Comparison of ENCODE assay signal across 26 mouse cellular contexts in the genomic region with DNA sequence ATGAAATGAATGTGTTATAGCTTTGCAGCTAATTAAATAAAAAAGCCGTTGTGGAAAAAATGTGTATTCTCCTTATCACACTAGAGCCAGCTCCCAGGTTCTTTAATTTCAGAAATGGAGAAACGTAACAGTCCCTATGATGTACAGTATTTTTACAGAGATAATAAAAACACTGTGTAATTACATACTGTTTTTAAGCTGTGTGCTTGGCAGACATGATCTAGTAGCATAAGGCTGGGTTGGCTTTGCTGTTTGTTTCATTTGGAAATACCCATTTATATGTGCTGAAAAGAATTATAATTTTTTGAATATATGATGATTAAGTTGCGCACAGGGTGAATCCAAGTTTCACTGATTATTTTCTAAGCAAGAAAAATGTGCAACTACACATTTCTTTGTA.
DNase-seq lines count a peak whose midpoint lies in the region; ATAC-seq and TF ChIP-seq lines count a peak whose summit lies in the region.
"Had no signal": no experiment of that assay in that cellular context is flagged by ENCODE, and none has a peak within 500 bp of the region (broad histone marks: within the 10 kb centered on the region; RNA-seq: fewer than 3 reads in every experiment).

No protein-coding gene starts in this region.

- no peak for TF ChIP-seq CTCF in brain, embryonic 14.5 days (IDR thresholded peaks at IDR 0.05; ENCODE audit: borderline replicate concordance, extremely low read depth, insufficient read depth, insufficient read length)
- no peak for TF ChIP-seq CTCF in forebrain, postnatal 0 days (IDR thresholded peaks at IDR 0.05; ENCODE audit: low read depth)

- H3K4me3 ChIP-seq in forebrain, embryonic 13.5 days: no peak overlapping the region
- no peak overlapping the region for H3K4me3 ChIP-seq in forebrain, embryonic 11.5 days (ENCODE audit: low read depth, low read length)
- H3K4me3 ChIP-seq in forebrain, embryonic 15.5 days: no peak overlapping the region
- no peak overlapping the region for H3K4me3 ChIP-seq in forebrain, embryonic 12.5 days (replicated peaks)
- no peak overlapping the region for H3K4me3 ChIP-seq in forebrain, postnatal 0 days (ENCODE audit: low read depth, low read length)
- H3K4me3 ChIP-seq: embryonic facial prominence, embryonic 13.5 days; embryonic facial prominence, embryonic 15.5 days; erythroblast, embryonic 14.5 days had no signal

- no peaks in the 10 kb centered on the region for H3K27me3 ChIP-seq in forebrain, embryonic 13.5 days
- no peaks in the 10 kb centered on the region for H3K27me3 ChIP-seq in forebrain, embryonic 11.5 days (ENCODE audit: control insufficient read depth, insufficient read depth, low read length)
- no peaks in the 10 kb centered on the region for H3K27me3 ChIP-seq in forebrain, embryonic 15.5 days
- no peaks in the 10 kb centered on the region for H3K27me3 ChIP-seq in forebrain, embryonic 12.5 days
- no peaks in the 10 kb centered on the region for H3K27me3 ChIP-seq in forebrain, postnatal 0 days (ENCODE audit: insufficient read depth, low read length)
- H3K27me3 ChIP-seq: CH12.LX; embryonic facial prominence, embryonic 13.5 days; embryonic facial prominence, embryonic 15.5 days; Patski had no signal

- TF ChIP-seq POLR2A in brain, embryonic 14.5 days (IDR thresholded peaks at IDR 0.05; ENCODE audit: borderline replicate concordance, extremely low read depth, insufficient read depth, insufficient read length, poor library complexity, severe bottlenecking): no peak

- no peaks in the 10 kb centered on the region for H3K4me1 ChIP-seq in forebrain, embryonic 13.5 days
- no peaks in the 10 kb centered on the region for H3K4me1 ChIP-seq in forebrain, embryonic 11.5 days (replicated peaks; ENCODE audit: control insufficient read depth, insufficient read depth, low read length)
- no peaks in the 10 kb centered on the region for H3K4me1 ChIP-seq in forebrain, embryonic 15.5 days
- H3K4me1 ChIP-seq in forebrain, embryonic 12.5 days: no peaks in the 10 kb centered on the region
- no peaks in the 10 kb centered on the region for H3K4me1 ChIP-seq in forebrain, postnatal 0 days (ENCODE audit: insufficient read depth)
- H3K4me1 ChIP-seq: embryonic facial prominence, embryonic 13.5 days; embryonic facial prominence, embryonic 15.5 days had no signal

- no peak overlapping the region for H3K4me2 ChIP-seq in forebrain, embryonic 13.5 days
- no peak overlapping the region for H3K4me2 ChIP-seq in forebrain, embryonic 11.5 days (ENCODE audit: low read depth, low read length, severe bottlenecking)
- H3K4me2 ChIP-seq in forebrain, embryonic 15.5 days (replicated peaks): no peak overlapping the region
- no peak overlapping the region for H3K4me2 ChIP-seq in forebrain, embryonic 12.5 days
- H3K4me2 ChIP-seq in forebrain, postnatal 0 days (ENCODE audit: low read depth): no peak overlapping the region
- H3K4me2 ChIP-seq: embryonic facial prominence, embryonic 13.5 days; embryonic facial prominence, embryonic 15.5 days had no signal

- no peaks in the 10 kb centered on the region for H3K9me3 ChIP-seq in forebrain, embryonic 13.5 days (replicated peaks)
- no peaks in the 10 kb centered on the region for H3K9me3 ChIP-seq in forebrain, embryonic 11.5 days (ENCODE audit: control insufficient read depth, low read length)
- no peaks in the 10 kb centered on the region for H3K9me3 ChIP-seq in forebrain, embryonic 15.5 days
- H3K9me3 ChIP-seq in forebrain, embryonic 12.5 days: no peaks in the 10 kb centered on the region
- H3K9me3 ChIP-seq in forebrain, postnatal 0 days (ENCODE audit: low read length): no peaks in the 10 kb centered on the region
- H3K9me3 ChIP-seq: embryonic facial prominence, embryonic 13.5 days; embryonic facial prominence, embryonic 15.5 days; G1E had no signal

- ATAC-seq in forebrain, embryonic 13.5 days: peak; percentile 27; the same call in 1 of the 2 replicates
- ATAC-seq in forebrain, embryonic 11.5 days (replicated peaks; ENCODE audit: low FRiP score): no peak
- ATAC-seq in forebrain, embryonic 15.5 days (replicated peaks): 0 out of 2 replicates have a peak, but pooled peaks have one; percentile 29
- no peak for ATAC-seq in forebrain, embryonic 12.5 days (ENCODE audit: low FRiP score)
- peak; percentile 51; the same call in 1 of the 2 replicates for ATAC-seq in forebrain, postnatal 0 days
- ATAC-seq: activated CD4-positive, CD25-positive, alpha-beta regulatory T cell, adult 4 months; CD4-positive, CD25-positive, alpha-beta regulatory T cell, adult 4 months; Patski had no signal

- no peak for DNase-seq in forebrain, embryonic 11.5 days (ENCODE audit: low spot score)
- DNase-seq in brain, embryonic 14.5 days (ENCODE audit: low read depth): peak; percentile 11
- peak; percentile 39 for DNase-seq in forebrain, postnatal 0 days
- DNase-seq in retina, embryonic 14.5 days (ENCODE audit: low spot score): no peak
- DNase-seq: adrenal gland, adult 8-10 months; adrenal gland, postnatal 14 days; adrenal gland, postnatal 36 days; B cell, adult 2 months; cerebellum, adult 11 months; cerebellum, adult 18-20 months; cerebellum, adult 8-10 months; cerebellum, adult 9-11 months; cerebellum, postnatal 14 days; cerebellum, postnatal 36 days; embryo, embryonic 11 days had no signal

- H3K9ac ChIP-seq in forebrain, embryonic 13.5 days: no peak overlapping the region
- no peak overlapping the region for H3K9ac ChIP-seq in forebrain, embryonic 11.5 days (ENCODE audit: low read length)
- H3K9ac ChIP-seq in forebrain, embryonic 15.5 days (replicated peaks): no peak overlapping the region
- H3K9ac ChIP-seq in forebrain, embryonic 12.5 days: no peak overlapping the region
- H3K9ac ChIP-seq in forebrain, postnatal 0 days: no peak overlapping the region
- H3K9ac ChIP-seq: embryonic facial prominence, embryonic 13.5 days; embryonic facial prominence, embryonic 15.5 days had no signal

- WGBS in forebrain, embryonic 13.5 days: 86% methylated on average over 3 of the region's 3 CpGs
- WGBS in forebrain, embryonic 11.5 days: 90% methylated on average over 3 of the region's 3 CpGs
- 73% methylated on average over 3 of the region's 3 CpGs for WGBS in forebrain, embryonic 15.5 days
- WGBS in forebrain, embryonic 12.5 days: 88% methylated on average over 3 of the region's 3 CpGs
- whole genome bisulfite sequencing in forebrain, postnatal 0 days: 55% methylated on average over 3 of the region's 3 CpGs

- no peak overlapping the region for H3K27ac ChIP-seq in forebrain, embryonic 13.5 days
- H3K27ac ChIP-seq in forebrain, embryonic 11.5 days (ENCODE audit: low read depth, low read length): no peak overlapping the region
- no peak overlapping the region for H3K27ac ChIP-seq in forebrain, embryonic 15.5 days (replicated peaks)
- no peak overlapping the region for H3K27ac ChIP-seq in forebrain, embryonic 12.5 days
- H3K27ac ChIP-seq in forebrain, postnatal 0 days (ENCODE audit: low read depth, low read length): no peak overlapping the region
- H3K27ac ChIP-seq: embryonic facial prominence, embryonic 13.5 days; embryonic facial prominence, embryonic 15.5 days had no signal

- H3K36me3 ChIP-seq in forebrain, embryonic 13.5 days (ENCODE audit: poor library complexity, severe bottlenecking): no peaks in the 10 kb centered on the region
- H3K36me3 ChIP-seq in forebrain, embryonic 11.5 days (ENCODE audit: control insufficient read depth, insufficient read depth, low read length): no peaks in the 10 kb centered on the region
- H3K36me3 ChIP-seq in forebrain, embryonic 15.5 days: no peaks in the 10 kb centered on the region
- H3K36me3 ChIP-seq in forebrain, embryonic 12.5 days (replicated peaks): no peaks in the 10 kb centered on the region
- H3K36me3 ChIP-seq in forebrain, postnatal 0 days (ENCODE audit: insufficient read depth): no peaks in the 10 kb centered on the region
- H3K36me3 ChIP-seq: embryonic facial prominence, embryonic 13.5 days; embryonic facial prominence, embryonic 15.5 days; G1E had no signal

Comparison
In these comparisons a context has a peak if more than half of its experiments do, and no peak if none do; other contexts are left out.
1. ATAC-seq: peak in forebrain, embryonic 13.5 days (single experiment), forebrain, embryonic 15.5 days (single experiment) and forebrain, postnatal 0 days (single experiment); none in forebrain, embryonic 11.5 days (single experiment) and forebrain, embryonic 12.5 days (single experiment).
2. DNase-seq: peak in brain, embryonic 14.5 days (single experiment) and forebrain, postnatal 0 days (single experiment); none in forebrain, embryonic 11.5 days (single experiment) and retina, embryonic 14.5 days (single experiment).